ENCODE assay signal across 7 mouse cellular contexts in genomic region chr2:48332783-48333182, GRCm38 (mm10).
DNase-seq lines count a peak whose midpoint lies in the region; ATAC-seq lines count a peak whose summit lies in the region.

No protein-coding gene starts in this region.

- H3K27me3 ChIP-seq in embryonic facial prominence, embryonic 13.5 days: no peaks in the 10 kb centered on the region
- H3K27me3 ChIP-seq in intestine, embryonic 15.5 days (replicated peaks): no peaks in the 10 kb centered on the region

- peak; percentile 88 for ATAC-seq in activated CD4-positive, CD25-positive, alpha-beta regulatory T cell, adult 4 months
- ATAC-seq in embryonic facial prominence, embryonic 13.5 days (ENCODE audit: insufficient number of reproducible peaks, insufficient read depth, low FRiP score, low TSS enrichment, low read depth): no peak
- ATAC-seq in intestine, embryonic 15.5 days: peak; percentile 43; the same call in 1 of the 2 replicates
- ATAC-seq in cerebellum, adult (ENCODE audit: insufficient number of reproducible peaks, low FRiP score, low TSS enrichment): no peak

- no peak overlapping the region; the same call in 1 of the 2 replicates for H3K9ac ChIP-seq in embryonic facial prominence, embryonic 13.5 days
- H3K9ac ChIP-seq in intestine, embryonic 15.5 days: no peak overlapping the region

- 0 out of 2 replicates have a peak, but pooled peaks cover 3% of the 10 kb centered on the region for H3K9me3 ChIP-seq in embryonic facial prominence, embryonic 13.5 days
- H3K9me3 ChIP-seq in intestine, embryonic 15.5 days: no peaks in the 10 kb centered on the region

- no peaks in the 10 kb centered on the region for H3K4me1 ChIP-seq in embryonic facial prominence, embryonic 13.5 days
- H3K4me1 ChIP-seq in intestine, embryonic 15.5 days (replicated peaks): 0 out of 2 replicates have a peak, but pooled peaks cover 5% of the 10 kb centered on the region

- peak overlapping the region; percentile 17; the same call in 1 of the 2 replicates for H3K4me3 ChIP-seq in embryonic facial prominence, embryonic 13.5 days
- H3K4me3 ChIP-seq in intestine, embryonic 15.5 days (replicated peaks): no peak overlapping the region

- no peak overlapping the region for H3K27ac ChIP-seq in embryonic facial prominence, embryonic 13.5 days
- H3K27ac ChIP-seq in intestine, embryonic 15.5 days: no peak overlapping the region

- H3K4me2 ChIP-seq in embryonic facial prominence, embryonic 13.5 days: peak overlapping the region; percentile 44
- peak overlapping the region; percentile 36 for H3K4me2 ChIP-seq in intestine, embryonic 15.5 days (replicated peaks)

- 34% methylated on average over 10 of the region's 10 CpGs for WGBS in embryonic facial prominence, embryonic 13.5 days
- WGBS in intestine, embryonic 15.5 days: 51% methylated on average over 10 of the region's 10 CpGs

- H3K36me3 ChIP-seq in embryonic facial prominence, embryonic 13.5 days: no peaks in the 10 kb centered on the region
- no peaks in the 10 kb centered on the region for H3K36me3 ChIP-seq in intestine, embryonic 15.5 days

- DNase-seq in lung, postnatal 25 days (ENCODE audit: low spot score): peak; percentile 42
- DNase-seq in adrenal gland, adult 8-10 months: no peak
- DNase-seq in spleen, adult 18-20 months: no peak

Comparison
In these comparisons a context has a peak if more than half of its experiments do, and no peak if none do; other contexts are left out.
1. ATAC-seq: peak in activated CD4-positive, CD25-positive, alpha-beta regulatory T cell, adult 4 months (single experiment) and intestine, embryonic 15.5 days (single experiment); none in embryonic facial prominence, embryonic 13.5 days (single experiment) and cerebellum, adult (single experiment).